Mouse (Mus musculus) regulatory T cell (primary cell): ENCODE results near the gene Pcmt1.
"Not testable (repeated sequence)": the region's sequence is repeated elsewhere in the genome, so short reads cannot be mapped to it uniquely, and the experiment has no call there.

Experiments
- in situ Hi-C: fragments of 300-600 bp; cut with MboI, MseI; formaldehyde crosslinking; loops from one replicate; pipeline ENCODE4 v1.15.1; 2025; ENCODE audit warnings: high pct_unique_total_duplicates

Gene Pcmt1

DNA sequence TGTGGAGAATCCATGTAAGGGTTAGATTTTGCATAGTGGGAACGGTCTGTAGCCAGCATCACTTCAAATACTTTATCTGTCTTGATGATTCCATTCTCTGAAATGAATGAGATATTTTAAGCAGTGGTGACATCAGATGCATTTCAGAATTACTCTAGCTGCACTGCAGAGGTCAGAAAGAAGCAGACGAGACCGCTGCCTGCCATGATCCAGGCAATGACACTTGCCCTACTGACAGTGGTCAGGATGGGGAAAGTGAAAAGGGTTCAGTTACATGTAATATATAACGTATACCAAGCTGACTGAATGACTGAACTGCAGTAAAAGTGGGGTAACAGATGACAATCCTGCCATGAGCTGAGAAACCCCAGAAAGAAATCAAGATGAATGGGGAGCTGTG is 31.9 kb downstream of the Pcmt1 start:
- in situ Hi-C loops, result loop anchor here (5.0 kb wide), 1 partner anchor 42 kb away; no protein-coding TSS in a partner anchor

DNA sequence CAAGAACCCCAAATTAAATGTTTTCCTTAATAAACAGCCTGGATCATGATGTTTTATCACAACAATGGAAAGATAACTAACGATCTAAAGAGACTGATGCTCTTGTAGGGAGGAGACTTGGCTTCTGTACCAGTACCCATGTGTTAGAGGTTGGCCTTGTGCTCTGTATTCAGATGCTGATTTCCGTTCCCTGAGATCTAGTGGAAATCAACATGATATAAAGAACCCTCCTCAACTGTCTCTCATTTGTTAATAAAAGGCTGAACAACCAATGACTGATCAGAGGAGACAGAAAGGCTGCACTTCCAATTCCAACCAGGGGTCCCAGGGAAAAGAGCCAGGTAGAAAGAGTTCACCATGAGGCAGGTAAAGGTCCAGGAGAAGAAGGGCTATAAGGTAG is 35.0 kb downstream of the Pcmt1 start:
- in situ Hi-C loops, result loop anchor here (5.0 kb wide), 1 partner anchor 39 kb away; no protein-coding TSS in a partner anchor

DNA sequence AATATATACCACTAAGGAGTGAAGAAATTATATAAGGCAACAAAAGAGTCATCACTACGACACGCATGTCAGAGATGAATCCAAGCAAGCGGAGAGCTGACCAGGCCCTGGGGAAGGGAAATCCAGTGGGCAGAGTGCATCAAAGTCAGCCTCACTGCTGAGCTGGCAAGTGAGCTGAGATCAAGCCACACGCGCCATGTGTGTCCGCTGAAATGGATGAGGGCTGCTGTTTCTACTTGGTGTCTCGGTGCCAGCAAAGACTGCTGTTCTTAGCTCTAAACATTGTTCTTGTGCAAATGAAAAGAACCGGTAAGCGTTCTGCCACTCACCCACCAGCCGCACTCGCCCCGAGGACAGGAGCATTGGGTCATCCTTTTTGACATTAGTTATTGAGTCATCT is 40.6 kb downstream of the Pcmt1 start:
- in situ Hi-C loops, result no loop called here

DNA sequence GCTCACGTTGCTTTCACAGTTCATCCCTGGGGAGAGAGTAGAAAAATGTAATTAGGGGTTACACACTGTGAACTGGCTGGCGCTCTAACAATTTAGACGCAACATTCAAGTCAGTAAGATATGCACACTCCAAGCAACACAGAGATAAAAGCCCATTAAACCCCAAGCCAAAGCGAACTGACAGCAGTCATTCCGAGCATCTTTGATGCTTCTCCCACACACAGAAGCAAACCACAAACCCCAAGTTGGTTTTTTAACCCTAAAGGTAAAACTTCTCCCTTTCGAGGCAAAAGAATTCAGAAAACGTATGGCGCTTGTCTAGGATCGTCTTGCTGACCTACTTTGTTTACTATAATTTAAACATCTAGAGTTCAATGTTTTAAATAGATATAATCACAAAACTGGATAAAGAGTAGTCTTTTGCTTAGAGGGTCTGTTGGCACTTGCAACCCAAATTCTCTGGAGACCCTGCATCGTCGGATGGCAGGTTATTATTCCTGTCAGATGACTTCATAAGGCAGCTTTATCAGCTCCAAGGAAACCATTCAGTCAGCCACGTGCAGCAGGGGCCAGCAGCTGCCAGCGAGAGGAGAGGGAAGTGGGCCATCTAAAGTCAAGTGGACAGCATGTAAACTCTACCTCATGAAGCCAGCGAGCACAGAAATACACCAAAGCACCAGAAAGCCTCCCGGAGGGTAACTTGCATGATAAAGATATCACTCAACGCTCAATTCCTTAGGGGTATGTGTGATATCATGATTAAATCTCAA is 49.8 kb downstream of the Pcmt1 start:
- in situ Hi-C loops, result no loop called here

DNA sequence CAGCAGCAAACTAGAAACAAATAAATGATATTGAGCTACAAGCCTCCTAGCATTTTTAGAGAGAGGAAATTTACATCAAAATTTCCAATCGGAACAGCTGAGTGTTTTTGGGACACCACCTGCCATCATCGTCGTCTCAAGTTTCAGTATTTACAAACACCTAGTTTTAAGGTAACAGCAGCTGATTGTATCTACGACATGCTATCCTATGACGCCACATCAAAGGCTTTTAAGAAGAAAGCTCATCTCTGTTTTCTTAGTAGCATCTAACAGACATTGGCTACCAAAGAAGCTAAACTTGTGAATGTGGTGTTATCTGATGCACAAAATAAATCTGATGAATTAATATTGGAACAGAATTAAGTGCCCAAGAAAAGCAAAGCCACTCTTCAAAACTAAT is 50.6 kb downstream of the Pcmt1 start:
- in situ Hi-C loops, result no loop called here

DNA sequence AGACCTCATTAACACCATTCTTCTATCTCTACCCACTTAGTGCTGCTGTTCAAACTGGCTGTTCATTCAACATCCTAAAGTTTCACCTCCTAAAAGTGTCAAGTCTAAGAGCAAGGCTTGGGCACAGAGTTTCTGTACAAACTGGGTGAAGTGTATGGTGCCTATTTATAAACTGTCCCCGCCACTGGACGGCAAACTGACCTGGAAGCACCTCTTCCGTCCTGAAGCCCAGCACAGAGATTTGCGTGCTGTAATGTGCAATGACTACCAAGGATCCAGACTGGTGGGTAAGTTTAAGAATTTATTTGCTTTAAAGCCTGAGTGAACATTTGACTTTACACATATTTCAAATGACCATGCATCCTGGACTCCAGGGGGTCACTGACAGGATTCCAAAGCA is 51.8 kb downstream of the Pcmt1 start:
- in situ Hi-C loops, result no loop called here

DNA sequence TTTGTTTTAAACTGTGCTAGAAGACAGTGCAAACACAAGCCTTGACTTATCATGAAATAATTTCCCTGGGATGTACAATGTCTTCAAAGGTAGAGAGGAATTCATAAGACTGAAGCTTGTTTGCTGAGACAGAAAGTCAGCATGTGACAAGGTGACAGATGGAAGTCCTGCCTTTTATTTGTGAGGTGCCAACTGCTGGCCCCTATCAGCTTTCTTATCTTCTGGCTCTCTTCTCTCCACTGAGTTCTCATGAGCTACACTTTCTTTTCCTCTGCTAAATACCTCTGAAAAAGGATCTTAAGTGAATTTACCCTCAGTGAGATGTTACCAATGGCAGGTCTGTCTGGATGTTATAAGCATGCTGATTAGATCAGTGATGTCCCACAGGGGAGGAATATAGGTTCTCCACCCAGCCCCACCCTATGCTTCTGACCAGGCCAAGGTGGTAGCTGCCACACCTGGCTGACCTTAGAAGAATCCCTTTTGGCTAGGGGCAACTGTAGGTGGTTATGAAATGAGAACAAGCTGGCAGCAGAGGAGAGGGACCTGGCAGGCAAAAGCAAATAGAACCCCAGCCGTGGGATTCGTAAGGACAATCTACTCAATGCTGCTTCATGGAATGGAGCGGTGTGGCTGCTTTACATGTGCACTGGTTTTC is 56.9 kb downstream of the Pcmt1 start:
- in situ Hi-C loops, result no loop called here

DNA sequence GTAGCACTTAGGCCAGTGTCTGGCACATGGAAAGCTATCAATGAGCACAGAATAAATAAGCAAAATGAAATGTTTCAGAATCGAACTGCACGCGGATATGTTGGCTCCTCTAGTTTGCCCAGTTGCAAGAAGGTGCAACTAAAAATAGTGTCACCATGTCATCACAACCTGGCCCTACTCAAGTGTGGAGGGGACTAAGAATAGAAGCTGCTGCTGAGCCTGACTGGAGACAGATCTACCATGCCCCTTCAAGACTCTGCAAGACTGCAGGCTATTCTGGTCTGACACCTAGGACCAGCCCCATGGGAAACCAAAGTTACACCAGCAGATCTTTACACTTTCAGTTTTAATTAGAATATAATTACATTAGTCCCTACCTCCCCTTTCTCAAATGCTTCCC is 58.6 kb downstream of the Pcmt1 start:
- in situ Hi-C loops, result no loop called here

DNA sequence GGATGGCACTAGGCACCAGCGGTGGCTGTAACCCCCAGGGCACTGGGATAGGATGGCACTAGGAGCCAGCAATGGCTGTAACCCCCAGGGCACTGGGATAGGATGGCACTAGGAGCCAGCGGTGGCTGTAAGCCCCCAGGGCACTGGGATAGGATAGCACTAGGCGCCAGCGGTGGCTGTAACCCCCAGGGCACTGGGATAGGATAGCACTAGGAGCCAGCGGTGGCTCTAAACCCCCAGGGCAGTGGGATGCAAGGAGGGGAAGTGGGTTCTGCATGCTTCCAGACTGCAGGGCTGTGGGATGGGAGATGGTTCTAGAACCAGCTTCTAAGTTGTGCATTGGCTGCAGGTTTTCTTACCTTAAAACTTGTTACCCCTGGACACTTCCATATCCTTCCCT is 60.2 kb downstream of the Pcmt1 start:
- in situ Hi-C loops, result no loop called here

DNA sequence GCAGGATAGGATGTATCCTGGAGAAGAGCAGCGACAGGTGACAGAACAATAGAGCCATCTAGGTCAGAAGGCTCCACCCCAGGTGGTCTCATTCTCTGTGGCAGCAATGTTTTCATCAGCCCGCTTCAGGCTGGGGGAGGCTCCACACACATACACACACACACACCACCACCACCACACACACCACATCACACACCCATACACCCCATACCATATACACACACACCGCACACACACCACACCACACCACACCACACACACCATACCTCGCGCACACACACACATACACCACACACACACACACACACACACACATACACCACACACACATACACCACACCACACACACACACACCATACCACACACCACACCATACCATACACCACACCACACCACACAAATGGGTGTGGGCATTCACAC is 61.1 kb downstream of the Pcmt1 start:
- in situ Hi-C loops, result no loop called here

DNA sequence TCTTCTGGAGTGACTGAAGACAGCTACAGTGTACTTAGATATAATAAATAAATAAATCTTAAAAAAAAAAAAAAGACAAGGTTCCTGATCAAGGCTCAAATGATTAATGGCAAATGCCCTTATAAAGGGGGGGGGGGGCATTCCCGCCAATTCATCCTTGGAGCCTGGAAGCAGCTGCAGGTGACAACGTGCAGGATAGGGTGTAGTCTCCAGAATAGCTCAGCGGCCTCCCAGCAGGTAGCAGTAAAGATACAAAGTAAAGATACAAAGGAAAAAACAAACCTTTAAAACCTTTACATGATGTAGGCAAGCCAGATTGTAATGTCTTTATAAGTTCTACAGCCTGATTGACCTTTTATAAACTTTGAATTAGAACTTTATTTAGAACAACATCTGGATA is 63.4 kb downstream of the Pcmt1 start:
- in situ Hi-C loops, result not testable (repeated sequence)

DNA sequence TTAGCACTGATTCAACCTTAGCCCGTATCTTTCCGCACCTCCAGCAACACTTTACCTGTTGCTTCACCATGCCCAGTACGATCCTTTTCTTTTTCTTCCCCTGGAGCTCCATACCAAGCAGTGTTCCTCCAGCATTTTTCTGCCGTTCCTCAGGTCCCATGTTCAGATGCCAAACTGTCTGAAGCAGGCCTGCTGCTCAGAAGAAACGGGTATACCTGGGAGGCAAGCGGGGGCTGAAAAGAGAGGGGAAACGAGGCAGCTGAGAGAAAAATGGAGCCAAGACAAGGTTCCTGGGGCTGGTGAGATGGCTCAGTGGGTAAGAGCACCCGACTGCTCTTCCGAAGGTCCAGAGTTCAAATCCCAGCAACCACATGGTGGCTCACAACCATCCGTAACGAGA is 63.8 kb downstream of the Pcmt1 start:
- in situ Hi-C loops, result not testable (repeated sequence)

DNA sequence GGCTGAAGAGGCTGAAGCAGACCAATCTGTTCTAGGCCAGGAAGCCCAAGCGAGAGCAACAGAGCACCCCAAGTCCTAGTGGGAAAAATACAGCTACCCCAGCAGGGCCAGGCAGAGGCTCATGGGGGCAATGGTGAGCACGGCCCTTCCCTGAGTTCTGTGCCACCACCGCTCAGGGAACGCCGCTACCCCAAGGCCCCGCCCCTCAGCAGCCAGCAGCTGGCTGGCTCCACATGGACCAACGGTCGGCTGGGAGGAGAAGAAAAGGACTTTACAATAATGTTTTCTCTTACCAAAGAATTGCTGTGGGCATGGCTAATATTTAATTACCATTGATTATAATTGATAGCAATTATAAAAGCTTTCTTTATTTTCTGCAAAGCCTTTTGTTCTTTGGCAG is 66.1 kb downstream of the Pcmt1 start:
- in situ Hi-C loops, result no loop called here

DNA sequence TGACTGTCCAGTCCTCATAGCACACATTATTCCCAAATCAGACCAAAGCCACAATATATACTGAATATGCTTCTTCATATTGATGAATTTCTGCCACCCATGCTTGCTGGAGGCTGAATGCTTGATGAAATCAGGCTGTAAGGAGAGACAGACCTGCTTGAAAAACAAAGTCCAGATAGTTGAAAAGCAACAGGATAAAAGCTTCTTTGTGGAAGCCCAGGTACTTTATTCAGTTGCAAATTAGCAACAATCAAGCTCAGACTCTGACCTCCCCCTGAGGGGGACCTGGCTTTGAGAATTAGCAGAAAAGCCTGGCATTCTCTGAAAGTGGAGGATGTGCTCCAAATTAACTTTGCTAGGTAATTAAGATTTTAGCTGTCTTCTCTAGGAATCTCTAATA is 68.7 kb downstream of the Pcmt1 start:
- in situ Hi-C loops, result not testable (repeated sequence)

DNA sequence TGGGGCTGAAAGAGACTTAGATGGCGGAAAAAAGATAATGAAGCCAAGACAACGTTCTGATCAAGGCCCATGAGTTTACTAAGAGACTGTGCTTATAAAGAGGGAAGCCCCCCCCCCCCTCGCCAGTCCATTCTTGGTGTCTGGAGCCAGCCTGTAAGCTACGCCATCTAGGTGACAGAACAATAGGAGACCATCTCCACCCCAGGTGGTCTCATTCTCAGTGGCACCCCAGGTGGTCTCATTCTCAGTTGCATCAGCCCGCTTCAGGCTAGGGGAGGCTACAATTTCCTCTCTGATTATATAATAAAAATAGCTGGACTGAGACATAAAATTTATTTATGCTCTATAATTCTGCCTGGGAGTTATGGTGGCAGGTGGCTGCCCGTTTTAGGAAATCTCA is 69.3 kb downstream of the Pcmt1 start:
- in situ Hi-C loops, result no loop called here

DNA sequence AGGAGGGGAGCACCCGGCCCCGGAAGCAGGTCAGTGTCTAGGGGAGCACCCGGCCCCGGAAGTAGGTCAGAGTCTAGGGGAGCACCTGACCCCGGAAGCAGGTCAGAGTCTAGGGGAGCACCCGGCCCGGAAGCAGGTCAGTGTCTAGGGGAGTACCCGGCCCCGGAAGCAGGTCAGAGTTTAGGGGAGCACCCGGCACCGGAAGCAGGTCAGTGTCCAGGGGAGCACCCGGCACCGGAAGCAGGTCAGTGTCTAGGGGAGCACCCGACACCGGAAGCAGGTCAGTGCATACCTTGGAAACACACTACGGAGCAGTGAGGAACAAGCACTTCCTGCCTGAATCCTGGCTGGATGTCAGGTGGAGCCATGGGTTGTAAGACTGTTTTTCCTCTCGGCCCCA is 72.3 kb downstream of the Pcmt1 start:
- in situ Hi-C loops, result loop anchor here (5.0 to 10.0 kb wide), 3 partner anchors 39 to 1804 kb away; partner anchors contain the start of gene Fbxo5

DNA sequence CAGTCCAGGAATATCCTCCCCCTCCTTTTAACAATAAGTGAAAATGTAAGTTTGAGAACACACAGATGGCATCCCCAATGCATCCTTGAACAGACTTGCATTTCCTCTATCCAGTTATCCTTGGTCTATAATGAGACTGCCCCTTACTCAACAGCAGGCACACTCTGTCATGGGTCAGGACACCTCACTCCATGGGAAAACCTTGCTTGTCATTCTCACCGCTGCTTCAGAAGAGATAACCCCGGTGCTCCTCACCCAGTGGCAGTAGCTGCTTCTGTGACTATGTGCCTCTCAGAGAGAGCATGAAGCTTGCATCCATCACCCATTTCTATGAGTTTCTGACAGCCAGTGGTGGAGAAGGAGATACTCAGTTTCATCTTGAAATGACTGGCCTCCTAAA is 74.5 kb downstream of the Pcmt1 start:
- in situ Hi-C loops, result loop anchor here (5.0 to 10.0 kb wide), 3 partner anchors 41 to 1802 kb away; partner anchors contain the start of gene Fbxo5

DNA sequence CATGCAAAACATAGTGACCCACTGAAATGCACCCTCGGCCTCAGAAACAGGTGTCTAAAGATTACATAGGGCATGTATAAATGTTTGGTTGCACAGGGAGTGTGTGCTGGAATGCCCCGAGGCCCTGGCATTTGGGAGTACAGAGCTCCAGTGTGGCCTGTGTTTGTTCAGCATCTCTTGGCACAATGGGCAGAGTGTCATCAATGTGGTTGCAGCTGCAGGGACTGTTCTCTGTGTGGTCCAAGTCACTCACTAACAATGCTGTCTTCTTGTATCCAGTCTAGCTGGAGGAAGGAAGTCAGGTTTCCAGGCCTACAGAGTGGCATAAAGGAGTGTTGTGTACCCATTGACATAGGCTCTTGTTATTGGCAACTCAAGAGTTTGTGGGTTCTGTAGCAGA is 75.8 kb downstream of the Pcmt1 start:
- in situ Hi-C loops, result loop anchor here (5.0 to 10.0 kb wide), 3 partner anchors 42 to 1800 kb away; partner anchors contain the start of gene Fbxo5

DNA sequence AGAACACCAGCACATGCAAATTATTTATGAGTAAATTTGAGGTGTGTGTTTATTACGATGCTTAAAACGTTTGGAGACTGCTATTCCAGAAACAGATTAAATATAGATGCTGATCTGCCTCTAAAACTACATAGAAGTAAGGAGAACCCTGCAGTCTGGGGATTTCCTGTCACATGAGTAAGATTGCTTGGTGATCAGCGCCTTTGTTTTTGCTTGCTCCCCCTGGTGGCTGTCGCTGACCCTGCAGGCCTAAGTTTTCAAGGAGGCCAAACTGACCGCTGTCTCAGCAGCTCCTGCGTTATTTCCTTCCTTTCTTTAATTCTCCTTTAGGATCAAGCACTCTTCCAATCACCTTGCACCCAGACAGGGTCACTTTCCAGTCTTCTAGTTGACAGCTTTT is 80.3 kb downstream of the Pcmt1 start:
- in situ Hi-C loops, result loop anchor here (5.0 to 10.0 kb wide), 3 partner anchors 138 to 1796 kb away; partner anchors contain the start of gene Fbxo5

DNA sequence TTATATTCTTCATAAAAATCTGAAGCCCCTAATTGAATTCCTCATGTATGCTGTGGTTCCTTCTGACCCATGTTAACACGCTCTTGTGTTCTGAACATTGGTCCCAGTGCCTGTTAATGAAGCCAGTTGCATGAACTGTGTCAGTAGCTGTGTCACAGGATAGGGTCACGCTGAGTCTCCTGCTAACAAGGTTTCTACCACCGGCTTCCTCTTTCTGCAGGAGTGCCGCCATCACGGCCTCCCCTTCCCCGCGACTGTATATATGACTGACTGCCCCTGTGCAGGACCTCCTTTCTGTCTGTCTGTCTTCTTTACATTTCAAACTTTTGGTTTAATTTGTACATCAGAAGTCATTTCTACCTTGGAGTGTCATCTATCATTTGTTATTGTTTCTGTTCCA is 82.8 kb downstream of the Pcmt1 start:
- in situ Hi-C loops, result loop anchor here (25.0 kb wide), 1 partner anchor 611 kb away; no protein-coding TSS in a partner anchor

DNA sequence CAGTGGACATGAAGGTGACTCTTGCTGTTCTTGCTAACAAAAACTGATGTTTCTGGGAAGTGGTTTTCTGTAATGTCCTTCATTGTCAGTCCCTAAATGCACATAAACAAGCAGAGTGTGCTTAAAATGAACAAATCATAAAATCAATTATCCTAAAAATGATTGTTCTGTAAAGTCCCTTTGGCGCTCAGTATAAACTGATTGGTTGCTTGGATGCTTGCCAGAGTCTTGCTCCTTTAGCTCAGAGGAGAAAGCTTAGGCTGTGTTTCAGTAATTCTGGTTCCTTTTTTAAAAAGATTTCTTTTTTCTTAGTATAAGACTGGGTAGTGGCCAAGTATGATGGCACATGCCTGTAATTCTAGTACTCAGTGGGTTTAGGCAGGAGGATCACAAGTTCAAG is 84.7 kb downstream of the Pcmt1 start:
- in situ Hi-C loops, result loop anchor here (25.0 kb wide), 1 partner anchor 609 kb away; no protein-coding TSS in a partner anchor

DNA sequence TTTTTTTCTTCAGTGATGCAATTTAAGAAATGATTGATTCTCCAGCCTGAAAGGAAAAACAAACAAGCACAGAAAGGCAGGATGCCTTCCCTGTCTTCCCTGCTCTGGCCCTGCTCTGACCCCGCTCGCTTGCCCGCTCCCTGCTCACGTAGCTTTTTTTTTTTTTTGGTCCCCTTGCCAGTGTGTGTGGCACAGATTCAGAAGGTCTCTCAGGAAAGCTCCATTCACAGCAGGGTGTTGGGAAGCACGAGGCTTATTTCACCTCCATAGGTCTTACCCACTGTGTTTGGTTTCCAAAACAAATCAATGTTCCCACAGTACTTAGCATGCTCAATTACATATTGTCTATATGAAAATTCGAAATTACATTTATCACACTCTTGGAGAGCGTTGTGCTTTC is 86.1 kb downstream of the Pcmt1 start:
- in situ Hi-C loops, result loop anchor here (5.0 to 25.0 kb wide), 2 partner anchors 372 to 607 kb away; no protein-coding TSS in a partner anchor

DNA sequence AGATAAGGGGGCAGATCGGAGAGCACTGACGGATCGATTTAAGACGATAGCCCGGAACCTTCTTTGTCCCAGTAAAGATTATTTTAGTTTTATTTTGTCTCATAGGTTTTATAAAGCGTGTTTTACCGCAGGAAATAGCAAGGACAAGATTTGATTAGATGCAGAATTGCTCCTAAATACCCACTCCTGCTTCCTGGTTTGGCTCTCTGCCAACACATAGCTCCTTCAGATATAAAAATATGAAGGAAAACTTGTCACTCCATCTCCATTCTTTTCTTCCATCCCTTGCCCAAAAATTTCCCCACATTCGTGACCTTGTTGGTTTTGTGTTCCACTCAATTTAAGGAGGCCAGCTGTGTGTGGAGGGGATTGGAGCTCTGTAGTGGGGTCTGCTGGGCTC is 90.1 kb downstream of the Pcmt1 start:
- in situ Hi-C loops, result loop anchor here (5.0 to 25.0 kb wide), 2 partner anchors 368 to 603 kb away; no protein-coding TSS in a partner anchor
